ENCODE assay signal across 20 mouse cellular contexts in the genomic region with DNA sequence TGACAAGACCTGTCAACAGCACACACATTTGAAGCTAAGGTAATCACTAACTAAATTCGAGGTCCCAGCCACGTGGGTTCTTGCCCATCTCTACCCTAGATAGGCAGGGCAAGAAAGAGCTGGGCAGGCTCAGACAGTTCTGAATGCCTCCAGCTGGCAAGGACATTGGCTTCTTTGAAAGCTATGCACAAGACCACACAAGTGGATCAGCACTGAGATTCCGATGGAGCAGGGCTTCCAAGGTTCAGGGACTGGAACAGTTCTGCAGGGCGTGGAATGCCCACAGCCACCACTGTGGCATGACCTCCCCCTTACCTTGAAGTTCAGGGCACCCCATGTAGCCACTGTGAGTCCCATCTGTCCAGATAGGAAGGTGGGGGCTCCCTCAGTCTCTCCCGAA. TPM values are rescaled to one million over a fixed set of nuclear protein-coding genes. Genes with fewer than 3 reads are reported as not detected.
"Had no signal": no experiment of that assay in that cellular context is flagged by ENCODE, and none has a peak within 500 bp of the region (broad histone marks: within the 10 kb centered on the region; RNA-seq: fewer than 3 reads in every experiment).

No protein-coding gene starts in this region.

- H3K4me2 ChIP-seq: lung, embryonic 14.5 days; midbrain, embryonic 12.5 days; neural tube, embryonic 13.5 days; neural tube, embryonic 15.5 days had no signal

- H3K4me1 ChIP-seq: midbrain, embryonic 12.5 days had no signal

- H3K9me3 ChIP-seq: midbrain, embryonic 10.5 days; midbrain, embryonic 12.5 days; neural tube, embryonic 13.5 days; neural tube, embryonic 15.5 days had no signal

- H3K27ac ChIP-seq: midbrain, embryonic 10.5 days; midbrain, embryonic 12.5 days; neural tube, embryonic 13.5 days; neural tube, embryonic 15.5 days had no signal

- H3K36me3 ChIP-seq: midbrain, embryonic 10.5 days; midbrain, embryonic 12.5 days; neural tube, embryonic 13.5 days; neural tube, embryonic 15.5 days had no signal

- H3K4me3 ChIP-seq: midbrain, embryonic 10.5 days; midbrain, embryonic 12.5 days; myocyte; neural tube, embryonic 13.5 days; neural tube, embryonic 15.5 days had no signal

- DNase-seq: lung, adult 18-20 months; lung, embryonic 14.5 days; lung, postnatal 10 days; lung, postnatal 4 days; midbrain, embryonic 14.5 days; retina, postnatal 1 day; right cerebral cortex, adult 18-20 months; right cerebral cortex, postnatal 25 days; right cerebral cortex, postnatal 4 days; spleen, adult 18-20 months; thymus, adult 18-20 months; thymus, postnatal 14 days; thymus, postnatal 36 days had no signal

- H3K9ac ChIP-seq: lung, embryonic 14.5 days; midbrain, embryonic 12.5 days; neural tube, embryonic 13.5 days; neural tube, embryonic 15.5 days had no signal

RNA-seq across cellular contexts. Expression of gene Ntsr1, which starts 49.2 kb away (rescaled TPM):
- total RNA-seq: megakaryocyte, adult 5-6 weeks; megakaryocyte-erythroid progenitor cell, adult 5-6 weeks had no signal
- polyA plus RNA-seq: myocyte had no signal
